Mouse (Mus musculus): ENCODE results near the gene Yju2. TPM values are rescaled to one million over a fixed set of nuclear protein-coding genes. Genes with fewer than 3 reads are reported as not detected.

Yju2 gene
- polyA plus RNA-seq, 1 experiment from 2014 or later = 29.1 TPM

DNA sequence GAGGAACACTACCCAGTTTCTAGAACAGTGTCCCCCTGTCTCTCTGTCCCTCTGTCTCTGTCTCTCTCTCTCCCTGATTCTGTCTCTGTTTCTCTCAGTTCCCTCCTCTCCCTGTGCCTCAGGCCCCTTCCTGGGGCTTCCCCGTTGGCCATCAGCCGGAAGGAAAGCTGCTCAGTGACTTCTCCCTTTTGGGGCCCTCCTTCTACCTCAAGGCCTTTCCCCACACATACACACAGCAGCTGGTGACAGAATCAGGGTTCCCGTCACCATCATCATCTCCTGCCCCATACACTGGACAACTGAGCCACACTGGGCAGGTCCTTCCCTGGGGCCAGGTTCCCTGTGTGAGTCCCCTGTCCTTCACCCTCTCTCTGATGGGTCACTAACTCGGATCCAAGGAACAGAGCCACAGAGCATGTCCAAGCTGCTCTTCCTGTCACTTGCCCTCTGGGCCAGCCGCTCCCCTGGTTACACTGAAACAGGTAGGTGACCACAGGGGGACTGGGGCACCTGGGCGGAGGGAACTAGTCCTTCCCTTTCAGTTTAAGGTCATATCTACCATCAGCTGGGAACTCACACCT lies 6.4 kb upstream of the Yju2 start, which contains the start of gene Ebi3:
Gene Ebi3, plus strand, starts transcription at position 194 of the 581 bp plus-strand sequence.
- Histone ChIP-seq H3K9ac (no peak within 1 kb of the TSS), H3K36me3 (replicated peaks) (no peaks in the 10 kb centered on the region), H3K9me3 (no peaks in the 10 kb centered on the region), H3K4me1 (peaks cover 15% of the 10 kb centered on the region), H3K4me2 (no peak within 1 kb of the TSS), H3K27me3 (peaks cover 41% of the 10 kb centered on the region), H3K4me3 (replicated peaks) (no peak within 1 kb of the TSS), H3K27ac (no peak within 1 kb of the TSS)
- WGBS = 77% methylated on average over 6 of the region's 6 CpGs
- ATAC-seq (ENCODE audit: low FRiP score) = no peak

DNA sequence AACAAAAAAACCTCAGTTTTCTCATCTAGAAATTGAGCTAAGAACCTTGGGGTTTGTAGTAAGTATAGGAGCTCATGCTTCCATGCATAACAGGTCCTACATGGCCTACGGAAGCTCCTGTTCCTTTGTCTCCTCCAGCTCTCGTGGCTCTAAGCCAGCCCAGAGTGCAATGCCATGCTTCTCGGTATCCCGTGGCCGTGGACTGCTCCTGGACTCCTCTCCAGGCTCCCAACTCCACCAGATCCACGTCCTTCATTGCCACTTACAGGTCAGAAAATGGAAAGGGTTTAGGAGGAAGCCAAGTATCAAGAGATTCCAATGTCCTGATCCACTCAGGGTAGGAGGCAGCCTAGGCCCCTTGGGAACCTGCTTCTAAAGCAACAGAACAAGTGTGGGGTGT lies 5.1 kb upstream of the Yju2 start:
- no peak overlapping the region for H3K27ac ChIP-seq
- H3K4me1 ChIP-seq = peaks cover 26% of the 10 kb centered on the region
- no peak overlapping the region for H3K4me3 ChIP-seq (replicated peaks)
- peaks cover 38% of the 10 kb centered on the region for H3K27me3 ChIP-seq
- no peak overlapping the region for H3K4me2 ChIP-seq
- WGBS = 76% methylated on average over 6 of the region's 6 CpGs
- no peaks in the 10 kb centered on the region for H3K9me3 ChIP-seq
- no peaks in the 10 kb centered on the region for H3K36me3 ChIP-seq (replicated peaks)
- no peak for ATAC-seq (ENCODE audit: low FRiP score)
- H3K9ac ChIP-seq = no peak overlapping the region

DNA sequence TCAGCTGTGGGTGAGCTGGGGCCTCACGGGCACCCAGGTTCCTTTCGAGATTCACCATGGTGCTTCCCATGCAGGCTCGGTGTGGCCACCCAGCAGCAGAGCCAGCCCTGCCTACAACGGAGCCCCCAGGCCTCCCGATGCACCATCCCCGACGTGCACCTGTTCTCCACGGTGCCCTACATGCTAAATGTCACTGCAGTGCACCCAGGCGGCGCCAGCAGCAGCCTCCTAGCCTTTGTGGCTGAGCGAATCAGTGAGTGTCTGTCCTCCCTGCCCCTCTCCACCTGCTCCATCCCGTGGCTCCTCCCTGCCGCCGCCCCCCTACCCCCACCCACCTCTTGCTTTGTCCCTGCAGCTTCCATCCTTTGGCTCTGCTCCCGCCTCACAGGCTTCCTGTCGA lies 4.7 kb upstream of the Yju2 start:
- no peak overlapping the region for H3K27ac ChIP-seq
- peaks cover 38% of the 10 kb centered on the region for H3K27me3 ChIP-seq
- H3K9ac ChIP-seq = no peak overlapping the region
- no peak overlapping the region for H3K4me2 ChIP-seq
- 47% methylated on average over 16 of the region's 16 CpGs for WGBS
- H3K4me3 ChIP-seq (replicated peaks) = no peak overlapping the region
- H3K9me3 ChIP-seq = no peaks in the 10 kb centered on the region
- no peak for ATAC-seq (ENCODE audit: low FRiP score)
- no peaks in the 10 kb centered on the region for H3K36me3 ChIP-seq (replicated peaks)
- H3K4me1 ChIP-seq = peaks cover 26% of the 10 kb centered on the region

DNA sequence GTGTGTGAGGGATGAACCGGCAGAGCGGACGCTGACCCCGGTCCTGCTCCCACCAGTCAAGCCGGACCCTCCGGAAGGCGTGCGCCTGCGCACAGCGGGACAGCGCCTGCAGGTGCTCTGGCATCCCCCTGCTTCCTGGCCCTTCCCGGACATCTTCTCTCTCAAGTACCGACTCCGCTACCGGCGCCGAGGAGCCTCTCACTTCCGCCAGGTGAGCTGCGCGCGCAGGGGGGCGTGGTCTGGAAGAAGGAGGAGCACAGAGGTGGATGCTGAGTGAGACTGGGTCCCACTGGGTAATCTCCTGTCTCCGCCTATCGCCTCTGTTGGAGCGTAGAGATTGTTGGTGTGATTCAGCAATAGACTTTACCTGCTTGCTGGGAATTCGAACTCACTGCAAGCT lies 2.8 kb upstream of the Yju2 start:
- H3K4me2 ChIP-seq = peak overlapping the region; percentile 76
- H3K27ac ChIP-seq = no peak overlapping the region
- peaks cover 32% of the 10 kb centered on the region for H3K4me1 ChIP-seq
- peaks cover 4% of the 10 kb centered on the region for H3K36me3 ChIP-seq (replicated peaks)
- peaks cover 27% of the 10 kb centered on the region for H3K27me3 ChIP-seq
- under 1% methylated on average over 25 of the region's 26 CpGs for WGBS
- H3K4me3 ChIP-seq (replicated peaks) = peak overlapping the region; percentile 48
- H3K9ac ChIP-seq = peak overlapping the region; percentile 56
- no peaks in the 10 kb centered on the region for H3K9me3 ChIP-seq
- ATAC-seq (ENCODE audit: low FRiP score) = peak; percentile 12

DNA sequence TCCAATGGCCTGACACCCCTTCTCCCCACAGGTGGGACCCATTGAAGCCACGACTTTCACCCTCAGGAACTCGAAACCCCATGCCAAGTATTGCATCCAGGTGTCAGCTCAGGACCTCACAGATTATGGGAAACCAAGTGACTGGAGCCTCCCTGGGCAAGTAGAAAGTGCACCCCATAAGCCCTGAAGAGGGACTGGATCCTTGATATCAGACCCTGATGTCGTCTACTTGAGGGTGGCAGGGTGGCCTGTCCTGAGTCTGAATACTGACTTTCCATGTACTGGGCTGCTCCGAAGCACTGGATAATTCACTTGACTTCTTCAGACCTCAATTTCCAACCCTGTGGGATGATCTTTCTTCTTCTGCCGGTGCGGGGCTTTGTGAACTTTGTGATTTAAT lies 2.3 kb upstream of the Yju2 start:
- H3K27ac ChIP-seq = no peak overlapping the region
- H3K4me2 ChIP-seq = peak overlapping the region; percentile 76
- H3K4me3 ChIP-seq (replicated peaks) = peak overlapping the region; percentile 48
- ATAC-seq (ENCODE audit: low FRiP score) = no peak
- peaks cover 32% of the 10 kb centered on the region for H3K4me1 ChIP-seq
- no peaks in the 10 kb centered on the region for H3K9me3 ChIP-seq
- peaks cover 25% of the 10 kb centered on the region for H3K27me3 ChIP-seq
- H3K9ac ChIP-seq = peak overlapping the region; percentile 56
- H3K36me3 ChIP-seq (replicated peaks) = peaks cover 9% of the 10 kb centered on the region
- 30% methylated on average over 6 of the region's 6 CpGs for WGBS

DNA sequence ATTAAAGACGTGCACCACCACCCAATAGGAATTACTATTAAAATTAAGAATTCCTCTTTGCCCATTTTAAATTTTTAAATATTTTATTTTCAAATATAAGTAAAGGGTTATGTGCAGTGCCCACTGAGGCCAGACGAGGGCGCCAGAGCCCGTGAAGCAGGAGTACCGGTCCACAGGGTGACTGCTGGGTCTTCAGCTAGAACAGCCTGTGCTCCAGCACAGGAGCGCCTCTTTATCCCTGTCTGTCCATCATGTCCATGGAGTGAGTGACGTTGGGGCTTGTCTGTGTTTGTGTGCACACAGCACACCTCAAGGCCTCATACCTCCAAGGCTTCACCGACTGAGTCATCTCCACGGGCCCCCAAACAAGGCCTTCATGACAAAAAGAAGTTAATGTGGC lies 1.7 kb upstream of the Yju2 start:
- Histone ChIP-seq H3K4me3 (replicated peaks) (no peak overlapping the region), H3K9me3 (no peaks in the 10 kb centered on the region), H3K27me3 (peaks cover 23% of the 10 kb centered on the region), H3K9ac (peak overlapping the region; percentile 36; the same call in 1 of the 2 replicates), H3K27ac (peak overlapping the region; percentile 37; the same call in 1 of the 2 replicates), H3K4me1 (peaks cover 32% of the 10 kb centered on the region), H3K4me2 (peak overlapping the region; percentile 5), H3K36me3 (replicated peaks) (peaks cover 14% of the 10 kb centered on the region)
- ATAC-seq (ENCODE audit: low FRiP score) = peak; percentile 40; the same call in 1 of the 2 replicates
- 14% methylated on average over 9 of the region's 9 CpGs for WGBS

DNA sequence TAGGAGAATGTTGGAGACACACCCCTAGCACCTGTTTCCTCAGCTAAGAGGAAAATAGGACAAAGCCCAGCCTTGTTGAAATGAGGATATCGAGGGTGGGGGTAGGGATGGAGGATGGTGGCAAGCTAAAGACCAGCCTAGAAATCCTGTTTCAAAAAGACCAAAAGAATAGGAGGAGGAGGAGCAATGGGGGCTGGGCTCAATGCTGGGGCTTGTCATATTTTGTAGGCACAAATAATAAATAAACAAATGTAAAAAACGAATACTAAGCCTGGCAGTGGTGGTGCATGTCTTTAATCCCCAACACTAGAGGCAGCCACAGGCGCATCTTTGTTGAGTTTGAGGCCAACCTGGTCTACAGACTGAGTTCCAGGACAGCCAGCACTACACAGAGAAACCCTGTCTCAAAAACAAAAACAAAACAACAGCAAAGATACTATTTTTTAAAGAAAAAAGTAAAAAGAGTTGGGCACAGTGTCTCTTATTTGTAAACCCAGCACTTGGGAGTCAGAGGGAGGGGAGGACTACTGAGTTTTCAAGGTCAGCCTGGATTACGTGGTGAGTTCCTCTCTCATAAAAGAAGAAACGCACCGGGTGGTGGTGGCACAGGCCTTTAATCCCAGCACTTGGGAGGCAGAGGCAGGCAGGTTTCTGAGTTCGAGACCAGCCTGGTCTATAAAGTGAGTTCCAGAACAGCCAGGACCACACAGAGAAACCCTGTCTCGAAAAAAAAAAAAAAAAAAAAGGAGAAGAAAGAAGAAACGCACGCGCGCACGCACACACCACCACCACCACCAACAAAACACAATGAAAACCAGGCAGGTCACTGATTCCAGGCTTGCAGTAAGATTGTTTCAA lies 944 bp upstream of the Yju2 start:
- Histone ChIP-seq H3K27ac (peak overlapping the region; percentile 96), H3K4me3 (replicated peaks) (peak overlapping the region; percentile 57)
- 82% methylated on average over 12 of the region's 13 CpGs for WGBS

DNA sequence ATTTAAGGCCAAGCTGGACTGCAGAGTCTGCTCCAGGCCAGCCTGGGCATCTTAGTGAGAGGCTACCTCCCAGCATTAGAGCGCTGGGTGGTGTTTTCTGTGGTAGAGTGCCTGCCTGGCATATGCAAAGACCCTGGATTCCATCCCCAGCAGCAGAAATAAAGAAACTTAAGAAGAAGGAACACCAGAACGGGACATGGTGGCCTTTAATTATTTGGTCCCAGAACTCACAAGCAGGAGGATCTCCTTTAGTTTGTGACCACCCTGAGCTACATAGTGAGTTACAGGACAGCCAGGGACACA lies 364 bp upstream of the Yju2 start:
- 23% methylated on average over 2 of the region's 2 CpGs for WGBS
- Histone ChIP-seq H3K9ac (peak overlapping the region; percentile 61), H3K27ac (peak overlapping the region; percentile 96), H3K36me3 (replicated peaks) (peaks cover 23% of the 10 kb centered on the region), H3K4me3 (replicated peaks) (peak overlapping the region; percentile 57), H3K9me3 (no peaks in the 10 kb centered on the region), H3K27me3 (peaks cover 16% of the 10 kb centered on the region), H3K4me2 (peak overlapping the region; percentile 63), H3K4me1 (peaks cover 37% of the 10 kb centered on the region)
- no peak for ATAC-seq (ENCODE audit: low FRiP score)

More for the DNA sequence above, 944 bp upstream of the Yju2 start:
- peaks cover 19% of the 10 kb centered on the region for H3K36me3 ChIP-seq (replicated peaks)
- no peaks in the 10 kb centered on the region for H3K9me3 ChIP-seq
- peak overlapping the region; percentile 63 for H3K4me2 ChIP-seq
- peaks cover 33% of the 10 kb centered on the region for H3K4me1 ChIP-seq
- peaks cover 16% of the 10 kb centered on the region for H3K27me3 ChIP-seq
- H3K9ac ChIP-seq = peak overlapping the region; percentile 61
- ATAC-seq (ENCODE audit: low FRiP score) = no peak

DNA sequence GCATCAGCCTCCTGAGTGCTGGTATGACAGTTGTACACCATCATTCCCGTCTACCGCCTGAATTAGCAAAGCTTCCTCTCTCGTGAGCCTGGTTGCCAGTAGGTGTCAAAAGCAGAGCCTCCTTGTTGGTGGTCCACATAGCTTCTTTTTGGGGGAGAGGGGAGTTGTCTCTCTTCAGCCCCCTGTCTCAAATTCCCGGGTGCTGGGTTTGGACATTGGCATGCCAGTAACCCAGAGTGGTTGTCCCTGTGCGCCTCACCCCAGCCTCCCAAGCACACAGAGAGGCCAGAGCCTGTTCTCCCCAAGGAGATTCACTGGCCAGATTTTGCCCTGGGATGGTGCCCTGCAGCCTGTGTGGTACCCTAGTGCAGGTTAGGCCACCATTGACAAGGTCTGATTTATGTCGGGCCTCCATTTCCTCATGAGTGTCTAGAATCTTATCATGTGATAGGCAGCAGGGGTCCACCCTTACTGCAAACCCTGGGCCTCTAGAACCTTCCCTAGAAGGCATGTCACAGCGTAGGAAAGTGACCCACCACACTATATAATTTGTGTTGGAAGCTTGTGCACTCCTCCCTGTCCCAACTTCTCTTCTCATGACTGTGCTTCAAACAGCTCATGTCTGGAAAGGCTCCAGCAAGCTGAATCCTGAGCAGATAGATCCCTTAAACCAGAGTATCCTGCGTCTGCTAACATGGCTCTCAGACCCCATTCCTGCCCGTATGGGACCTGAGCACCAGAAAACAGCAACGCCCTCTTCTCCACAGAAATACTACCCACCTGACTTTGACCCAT lies 1.2 kb downstream of the Yju2 start:
- 81% methylated on average over 10 of the region's 10 CpGs for WGBS
- Histone ChIP-seq H3K4me2 (peak overlapping the region; percentile 63), H3K4me3 (replicated peaks) (peak overlapping the region; percentile 57), H3K9me3 (no peaks in the 10 kb centered on the region), H3K9ac (peak overlapping the region; percentile 61), H3K36me3 (replicated peaks) (peaks cover 34% of the 10 kb centered on the region), H3K27ac (peak overlapping the region; percentile 96), H3K27me3 (peaks cover 4% of the 10 kb centered on the region), H3K4me1 (peaks cover 37% of the 10 kb centered on the region)
- 0 out of 2 replicates have a peak, but pooled peaks have one; percentile 0 for ATAC-seq (ENCODE audit: low FRiP score)

DNA sequence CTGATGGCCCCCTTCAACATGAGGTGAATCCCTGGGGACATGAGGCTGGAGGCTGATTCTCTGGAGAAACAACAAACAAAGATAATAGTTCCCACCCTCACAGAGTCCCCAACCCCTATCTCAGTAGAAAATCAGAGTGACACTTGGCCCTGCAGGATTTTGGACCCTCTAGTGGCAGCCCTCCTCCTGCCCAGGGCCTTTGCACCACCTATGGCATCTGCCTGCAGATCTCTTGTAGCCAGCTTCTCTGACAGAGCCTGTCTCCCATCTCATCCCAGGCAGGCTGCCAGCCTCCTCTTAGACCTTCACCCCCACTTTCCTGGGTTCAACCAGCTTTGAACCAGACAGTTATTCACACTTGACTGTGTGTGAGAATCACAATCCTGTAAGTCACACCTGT lies 1.9 kb downstream of the Yju2 start:
- no peak for ATAC-seq (ENCODE audit: low FRiP score)
- Histone ChIP-seq H3K4me3 (replicated peaks) (no peak overlapping the region), H3K36me3 (replicated peaks) (peaks cover 39% of the 10 kb centered on the region)

DNA sequence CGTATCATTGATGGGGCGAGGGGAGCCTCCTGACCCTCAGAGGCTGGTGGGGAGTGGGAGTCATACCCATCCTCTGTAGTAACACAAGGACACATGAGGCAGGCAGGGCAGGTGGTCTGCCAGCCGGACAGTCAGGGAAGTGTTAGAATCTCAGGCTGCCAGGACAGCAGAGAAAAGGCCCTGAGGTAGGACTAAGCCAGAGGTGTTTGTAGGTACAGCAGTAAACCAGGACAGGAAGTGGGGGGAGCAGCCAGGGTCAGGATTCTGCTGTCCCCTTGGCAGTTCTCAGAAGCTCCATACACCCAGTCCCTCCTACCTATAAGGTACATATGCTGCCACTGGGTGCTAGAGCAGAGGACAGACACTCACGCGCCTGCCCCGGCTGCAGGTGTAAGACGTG lies 2.7 kb downstream of the Yju2 start:
- H3K4me1 ChIP-seq = peaks cover 29% of the 10 kb centered on the region
- H3K27ac ChIP-seq = no peak overlapping the region
- H3K27me3 ChIP-seq = no peaks in the 10 kb centered on the region
- H3K4me2 ChIP-seq = no peak overlapping the region
- no peak overlapping the region for H3K9ac ChIP-seq
- H3K4me3 ChIP-seq (replicated peaks) = no peak overlapping the region
- 96% methylated on average over 7 of the region's 7 CpGs for WGBS
- no peaks in the 10 kb centered on the region for H3K9me3 ChIP-seq
- peaks cover 45% of the 10 kb centered on the region for H3K36me3 ChIP-seq (replicated peaks)
- ATAC-seq (ENCODE audit: low FRiP score) = no peak

More for the DNA sequence above, 1.9 kb downstream of the Yju2 start:
- Histone ChIP-seq H3K9ac (no peak overlapping the region), H3K27me3 (no peaks in the 10 kb centered on the region), H3K27ac (no peak overlapping the region), H3K9me3 (no peaks in the 10 kb centered on the region), H3K4me1 (peaks cover 37% of the 10 kb centered on the region), H3K4me2 (no peak overlapping the region)

DNA sequence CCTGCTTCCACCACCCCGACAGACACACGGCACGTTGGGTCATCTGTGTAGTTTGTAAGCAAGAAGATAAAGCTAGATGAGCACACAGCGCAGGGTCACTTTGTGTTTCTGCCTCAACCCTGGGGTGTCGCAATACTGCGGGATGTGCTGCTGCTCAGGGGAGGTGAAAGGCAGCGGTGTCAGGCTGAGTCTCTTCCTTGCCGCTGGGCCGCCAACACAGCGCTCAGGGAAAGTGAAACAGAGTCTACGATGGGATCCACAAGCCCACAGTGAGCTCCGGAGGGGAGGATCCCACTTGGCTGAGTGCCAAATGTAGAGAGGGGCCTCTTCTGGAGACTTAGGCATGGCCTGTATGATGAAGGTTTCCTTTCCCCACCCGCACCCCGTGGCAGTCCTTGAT lies 4.3 kb downstream of the Yju2 start:
- Histone ChIP-seq H3K4me2 (no peak overlapping the region), H3K27ac (no peak overlapping the region), H3K9ac (peak overlapping the region; percentile 12; the same call in 1 of the 2 replicates), H3K27me3 (no peaks in the 10 kb centered on the region), H3K4me3 (replicated peaks) (no peak overlapping the region), H3K9me3 (no peaks in the 10 kb centered on the region), H3K4me1 (peaks cover 22% of the 10 kb centered on the region), H3K36me3 (replicated peaks) (peaks cover 61% of the 10 kb centered on the region)
- 85% methylated on average over 14 of the region's 14 CpGs for WGBS
- no peak for ATAC-seq (ENCODE audit: low FRiP score)

Measured in forebrain, embryonic 12.5 days (tissue).